Mouse (Mus musculus): Measurements from ENCODE around the gene Ppp1r10. TPM values are rescaled to one million over a fixed set of nuclear protein-coding genes. Genes with fewer than 3 reads are reported as not detected.
A peak's percentile ranks its signal among the peaks of the same experiment; 100 is the strongest.

Gene Ppp1r10
- polyA plus RNA-seq (2015; fragmentation: Nextera tagmentation; extraction: Ambion mirVana) = 39.2 and 39.5 TPM in 2 replicates

GRCm38 (mm10) chr17:35916297-35917142, at the start of gene Ppp1r10, which contains the start of gene Mrps18b:
TSS of gene Ppp1r10 (plus strand) at chr17:35916434.
TSS of gene Mrps18b (minus strand) at chr17:35916389.
- Histone ChIP-seq H3K4me1 (peaks cover 31% of the 10 kb centered on the region), H3K27me3 (no peaks in the 10 kb centered on the region), H3K9ac (peak within 1 kb of the TSS; percentile 76), H3K27ac (replicated peaks) (peak within 1 kb of the TSS; percentile 98), H3K4me3 (replicated peaks) (peak within 1 kb of the TSS; percentile 80), H3K36me3 (peaks cover 19% of the 10 kb centered on the region), H3K4me2 (replicated peaks) (peak within 1 kb of the TSS; percentile 86), H3K9me3 (replicated peaks) (no peaks in the 10 kb centered on the region)
- under 1% methylated on average over 83 of the region's 83 CpGs for WGBS
- peak; percentile 97 for ATAC-seq (ENCODE audit: insufficient number of reproducible peaks, low FRiP score, low TSS enrichment, low read depth)

GRCm38 (mm10) chr17:35866911-35867890, 49.0 kb upstream of the Ppp1r10 start:
- no peaks in the 10 kb centered on the region for H3K27me3 ChIP-seq
- no peak for ATAC-seq (ENCODE audit: insufficient number of reproducible peaks, low FRiP score, low TSS enrichment, low read depth)

GRCm38 (mm10) chr17:35868165-35868820, 47.9 kb upstream of the Ppp1r10 start:
- Histone ChIP-seq H3K36me3 (peaks cover 10% of the 10 kb centered on the region; the same call in 1 of the 2 replicates), H3K27ac (replicated peaks) (peak overlapping the region; percentile 99; the same call in 1 of the 2 replicates), H3K9ac (peak overlapping the region; percentile 69), H3K4me1 (peaks cover 69% of the 10 kb centered on the region), H3K9me3 (replicated peaks) (no peaks in the 10 kb centered on the region), H3K4me2 (replicated peaks) (peak overlapping the region; percentile 77), H3K4me3 (replicated peaks) (peak overlapping the region; percentile 72), H3K27me3 (no peaks in the 10 kb centered on the region)
- ATAC-seq (ENCODE audit: insufficient number of reproducible peaks, low FRiP score, low TSS enrichment, low read depth) = no peak
- 13% methylated on average over 16 of the region's 17 CpGs for WGBS

More at GRCm38 (mm10) chr17:35866911-35867890, 49.0 kb upstream of the Ppp1r10 start:
- Histone ChIP-seq H3K4me3 (replicated peaks) (peak overlapping the region; percentile 72), H3K4me1 (peaks cover 64% of the 10 kb centered on the region), H3K4me2 (replicated peaks) (peak overlapping the region; percentile 77), H3K9ac (peak overlapping the region; percentile 69), H3K27ac (replicated peaks) (peak overlapping the region; percentile 99), H3K36me3 (peaks cover 6% of the 10 kb centered on the region; the same call in 1 of the 2 replicates), H3K9me3 (replicated peaks) (no peaks in the 10 kb centered on the region)
- WGBS = 9% methylated on average over 26 of the region's 26 CpGs

- Histone ChIP-seq H3K4me2 (replicated peaks) (peak overlapping the region; percentile 77), H3K27ac (replicated peaks) (peak overlapping the region; percentile 99), H3K36me3 (peaks cover 16% of the 10 kb centered on the region), H3K4me1 (peaks cover 72% of the 10 kb centered on the region), H3K9ac (peak overlapping the region; percentile 69), H3K9me3 (replicated peaks) (no peaks in the 10 kb centered on the region), H3K4me3 (replicated peaks) (peak overlapping the region; percentile 72), H3K27me3 (no peaks in the 10 kb centered on the region)
- ATAC-seq (ENCODE audit: insufficient number of reproducible peaks, low FRiP score, low TSS enrichment, low read depth) = no peak
- WGBS = under 1% methylated on average over 7 of the region's 7 CpGs
Observed at GRCm38 (mm10) chr17:35868961-35869345, 47.3 kb upstream of the Ppp1r10 start.

GRCm38 (mm10) chr17:35869346-35870067, 46.7 kb upstream of the Ppp1r10 start:
- no peaks in the 10 kb centered on the region for H3K27me3 ChIP-seq
- H3K9ac ChIP-seq = peak overlapping the region; percentile 37; the same call in 1 of the 2 replicates
- H3K9me3 ChIP-seq (replicated peaks) = no peaks in the 10 kb centered on the region
- H3K27ac ChIP-seq (replicated peaks) = peak overlapping the region; percentile 78
- H3K4me2 ChIP-seq (replicated peaks) = peak overlapping the region; percentile 77
- ATAC-seq (ENCODE audit: insufficient number of reproducible peaks, low FRiP score, low TSS enrichment, low read depth) = no peak
- peaks cover 21% of the 10 kb centered on the region for H3K36me3 ChIP-seq
- H3K4me1 ChIP-seq = peaks cover 68% of the 10 kb centered on the region
- peak overlapping the region; percentile 72 for H3K4me3 ChIP-seq (replicated peaks)
- 3% methylated on average over 7 of the region's 7 CpGs for WGBS

GRCm38 (mm10) chr17:35870151-35870883, 45.9 kb upstream of the Ppp1r10 start:
- 36% methylated on average over 9 of the region's 9 CpGs for WGBS
- H3K4me3 ChIP-seq (replicated peaks) = peak overlapping the region; percentile 72
- no peak for ATAC-seq (ENCODE audit: insufficient number of reproducible peaks, low FRiP score, low TSS enrichment, low read depth)
- peak overlapping the region; percentile 35 for H3K9ac ChIP-seq
- H3K36me3 ChIP-seq = peaks cover 30% of the 10 kb centered on the region
- no peaks in the 10 kb centered on the region for H3K27me3 ChIP-seq
- H3K9me3 ChIP-seq (replicated peaks) = no peaks in the 10 kb centered on the region
- H3K4me1 ChIP-seq = peaks cover 60% of the 10 kb centered on the region
- H3K27ac ChIP-seq (replicated peaks) = peak overlapping the region; percentile 78
- H3K4me2 ChIP-seq (replicated peaks) = peak overlapping the region; percentile 77

GRCm38 (mm10) chr17:35870884-35871696, 45.1 kb upstream of the Ppp1r10 start:
- Histone ChIP-seq H3K4me2 (replicated peaks) (peak overlapping the region; percentile 77), H3K27me3 (no peaks in the 10 kb centered on the region), H3K4me3 (replicated peaks) (peak overlapping the region; percentile 72), H3K27ac (replicated peaks) (peak overlapping the region; percentile 78; the same call in 1 of the 2 replicates), H3K9me3 (replicated peaks) (no peaks in the 10 kb centered on the region), H3K4me1 (peaks cover 60% of the 10 kb centered on the region), H3K36me3 (peaks cover 35% of the 10 kb centered on the region), H3K9ac (no peak overlapping the region)
- 79% methylated on average over 8 of the region's 8 CpGs for WGBS
- ATAC-seq (ENCODE audit: insufficient number of reproducible peaks, low FRiP score, low TSS enrichment, low read depth) = no peak

GRCm38 (mm10) chr17:35873774-35874519, 42.3 kb upstream of the Ppp1r10 start:
- H3K4me1 ChIP-seq = peaks cover 37% of the 10 kb centered on the region
- 0 out of 2 replicates have a peak overlapping the region, but pooled peaks have one; percentile 4 for H3K4me3 ChIP-seq (replicated peaks)
- H3K4me2 ChIP-seq (replicated peaks) = peak overlapping the region; percentile 19; the same call in 1 of the 2 replicates
- no peak; the same call in 1 of the 2 replicates for ATAC-seq (ENCODE audit: insufficient number of reproducible peaks, low FRiP score, low TSS enrichment, low read depth)
- peak overlapping the region; percentile 51; the same call in 1 of the 2 replicates for H3K27ac ChIP-seq (replicated peaks)
- H3K9ac ChIP-seq = no peak overlapping the region
- no peaks in the 10 kb centered on the region for H3K27me3 ChIP-seq
- no peaks in the 10 kb centered on the region for H3K9me3 ChIP-seq (replicated peaks)
- 30% methylated on average over 21 of the region's 21 CpGs for whole genome bisulfite sequencing
- H3K36me3 ChIP-seq = peaks cover 44% of the 10 kb centered on the region

Measured in embryonic facial prominence, embryonic 15.5 days (tissue).